Mouse (Mus musculus) midbrain, postnatal 0 days (tissue): ENCODE measurements around the gene Btbd3. TPM values are rescaled to one million over a fixed set of nuclear protein-coding genes. Genes with fewer than 3 reads are reported as not detected.

Experiments used
- ATAC-seq: fragments of 200-750 bp; cut with Nextera tagmentation; 2 replicates; pipeline ENCODE4 v1.8.0; 2017; ENCODE audit warnings: moderate number of reproducible peaks, mild to moderate bottlenecking, moderate TSS enrichment, moderate library complexity; ENCODE audit not compliant: low FRiP score
- DNase-seq: peaks from one replicate; pipeline ENCODE4 v3.0.0-alpha.2; 2015; ENCODE audit warnings: low spot score
- H3K27ac ChIP-seq: fragments of 300-500 bp; sonication (generic); 2 replicates; pipeline ENCODE4 v1.5.1; 2014; ENCODE audit warnings: low read depth, mild to moderate bottlenecking, low read length, mixed read lengths
- H3K27me3 ChIP-seq: fragments of 300-500 bp; sonication (generic); 2 replicates; pipeline ENCODE4 v1.6.1; 2014; ENCODE audit warnings: low read length, control low read depth, mixed read lengths; ENCODE audit not compliant: insufficient read depth
- H3K36me3 ChIP-seq: fragments of 300-500 bp; sonication (generic); 2 replicates; pipeline ENCODE4 v1.6.1; 2014; ENCODE audit warnings: low read length, control low read depth, mixed read lengths; ENCODE audit not compliant: insufficient read depth
- H3K4me1 ChIP-seq: fragments of 300-500 bp; sonication (generic); 2 replicates; pipeline ENCODE4 v1.6.1; 2014; ENCODE audit warnings: mild to moderate bottlenecking, control low read depth, antibody characterized with exemption, low read length, mixed read lengths; ENCODE audit not compliant: insufficient read depth
- H3K4me2 ChIP-seq: fragments of 300-500 bp; sonication (generic); 2 replicates; pipeline ENCODE4 v1.6.1; 2014; ENCODE audit warnings: low read depth, mild to moderate bottlenecking, low read length, mixed read lengths; ENCODE audit not compliant: poor library complexity, severe bottlenecking
- H3K4me3 ChIP-seq: fragments of 300-500 bp; sonication (generic); 2 replicates; pipeline ENCODE4 v1.5.1; 2014; ENCODE audit warnings: low read depth, mild to moderate bottlenecking, low read length, moderate library complexity
- H3K9ac ChIP-seq: fragments of 300-500 bp; sonication (generic); replicated peaks from 2 replicates; pipeline ENCODE4 v1.6.1; 2014; ENCODE audit warnings: mild to moderate bottlenecking, low read length, moderate library complexity, mixed read lengths; ENCODE audit not compliant: poor library complexity, severe bottlenecking
- H3K9me3 ChIP-seq: fragments of 300-500 bp; sonication (generic); 2 replicates; pipeline ENCODE4 v1.6.1; 2016; ENCODE audit warnings: low read length, control low read depth
- CTCF ChIP-seq: IDR thresholded peaks from 2 replicates; pipeline ENCODE4 v1.5.1; 2016; ENCODE audit warnings: antibody characterized with exemption, mild to moderate bottlenecking
- WGBS: fragments of 180-500 bp; shearing (Covaris S2); extraction: QIAGEN DNeasy Blood & Tissue Kit; methylation state at CpG from one replicate; pipeline ENCODE4 v1.1.7; 2014; 5-methylcytosine and 5-hydroxymethylcytosine counted together
- polyA plus RNA-seq: library from polyadenylated mRNA; unstranded; fragments of >200 nt; fragmentation: Nextera tagmentation; extraction: Ambion mirVana; gene quantifications from 2 replicates; pipeline ENCODE4 v1.2.1, GENCODE M21; 2015
- total RNA-seq: library from RNA; depleted of rRNA; stranded (reverse); fragments of >200 nt; gene quantifications from 2 replicates; pipeline ENCODE4 v1.2.3, GENCODE M21; 2014

The Btbd3 gene
- total and polyA plus RNA-seq, 2 experiments from 2014 or later, result 37.0 to 60.1 TPM

- ATAC-seq (0 out of 2 replicates have a peak, but pooled peaks have one; percentile 13), DNase-seq (no peak)
Observed at GRCm38 (mm10) chr2:138587335-138587734, 331.0 kb downstream of the Btbd3 start.

GRCm38 (mm10) chr2:138587795-138588545 is 331.6 kb downstream of the Btbd3 start:
- no peaks in the 10 kb centered on the region for H3K36me3 ChIP-seq
- H3K9me3 ChIP-seq, result no peaks in the 10 kb centered on the region
- H3K27ac ChIP-seq, result no peak overlapping the region
- DNase-seq (peak; percentile 54), ATAC-seq (no peak)
- H3K4me1 ChIP-seq, result no peaks in the 10 kb centered on the region
- H3K4me2 ChIP-seq, result no peak overlapping the region
- TF ChIP-seq CTCF, result no peak
- no peaks in the 10 kb centered on the region for H3K27me3 ChIP-seq
- WGBS, result 82% methylated on average over 7 of the region's 7 CpGs
- H3K9ac ChIP-seq, result no peak overlapping the region
- no peak overlapping the region for H3K4me3 ChIP-seq

More at GRCm38 (mm10) chr2:138587335-138587734, 331.0 kb downstream of the Btbd3 start:
- Histone ChIP-seq H3K4me3 (no peak overlapping the region), H3K4me1 (no peaks in the 10 kb centered on the region), H3K27ac (no peak overlapping the region), H3K27me3 (no peaks in the 10 kb centered on the region), H3K36me3 (no peaks in the 10 kb centered on the region), H3K4me2 (no peak overlapping the region), H3K9me3 (no peaks in the 10 kb centered on the region), H3K9ac (no peak overlapping the region)
- TF ChIP-seq CTCF, result no peak
- 70% methylated on average over 2 of the region's 2 CpGs for WGBS

GRCm38 (mm10) chr2:138589105-138589504 is 332.7 kb downstream of the Btbd3 start:
- no peak overlapping the region for H3K4me2 ChIP-seq
- no peak overlapping the region for H3K27ac ChIP-seq
- H3K9ac ChIP-seq, result no peak overlapping the region
- no peak overlapping the region for H3K4me3 ChIP-seq
- no peaks in the 10 kb centered on the region for H3K4me1 ChIP-seq
- no peaks in the 10 kb centered on the region for H3K36me3 ChIP-seq
- ATAC-seq, result no peak
- peak; percentile 69 for DNase-seq
- H3K27me3 ChIP-seq, result no peaks in the 10 kb centered on the region
- 50% methylated on average over 3 of the region's 3 CpGs for WGBS
- no peak for TF ChIP-seq CTCF
- H3K9me3 ChIP-seq, result no peaks in the 10 kb centered on the region

GRCm38 (mm10) chr2:138590307-138590706 is 333.9 kb downstream of the Btbd3 start:
- no peak for TF ChIP-seq CTCF

GRCm38 (mm10) chr2:138612361-138612760 is 356.0 kb downstream of the Btbd3 start:
- no peak for TF ChIP-seq CTCF
- Histone ChIP-seq H3K4me3 (no peak overlapping the region), H3K4me1 (no peaks in the 10 kb centered on the region), H3K4me2 (no peak overlapping the region), H3K9ac (no peak overlapping the region), H3K27ac (no peak overlapping the region), H3K9me3 (no peaks in the 10 kb centered on the region), H3K36me3 (no peaks in the 10 kb centered on the region), H3K27me3 (no peaks in the 10 kb centered on the region)
- ATAC-seq, result no peak
- DNase-seq, result no peak

More at GRCm38 (mm10) chr2:138590307-138590706, 333.9 kb downstream of the Btbd3 start:
- Histone ChIP-seq H3K27me3 (no peaks in the 10 kb centered on the region), H3K9ac (no peak overlapping the region), H3K9me3 (no peaks in the 10 kb centered on the region), H3K4me2 (no peak overlapping the region), H3K4me1 (no peaks in the 10 kb centered on the region), H3K4me3 (no peak overlapping the region), H3K27ac (no peak overlapping the region), H3K36me3 (no peaks in the 10 kb centered on the region)
- WGBS, result 87% methylated on average over 1 of the region's 1 CpGs
- DNase-seq (no peak), ATAC-seq (no peak)

GRCm38 (mm10) chr2:138617501-138617900 is 361.1 kb downstream of the Btbd3 start:
- Histone ChIP-seq H3K36me3 (no peaks in the 10 kb centered on the region), H3K9ac (no peak overlapping the region), H3K4me1 (no peaks in the 10 kb centered on the region), H3K4me3 (no peak overlapping the region), H3K27ac (no peak overlapping the region), H3K9me3 (no peaks in the 10 kb centered on the region), H3K27me3 (no peaks in the 10 kb centered on the region), H3K4me2 (no peak overlapping the region)
- DNase-seq (no peak), ATAC-seq (no peak)
- TF ChIP-seq CTCF, result no peak
- WGBS, result 86% methylated on average over 5 of the region's 5 CpGs
